Mouse (Mus musculus): ENCODE results near the gene Adamtsl4. TPM values are rescaled to one million over a fixed set of nuclear protein-coding genes. Genes with fewer than 3 reads are reported as not detected.

Gene Adamtsl4
- polyA plus RNA-seq, 1 experiment from 2014 or later: 1.0 TPM

- no peak overlapping the region for H3K4me2 ChIP-seq (ENCODE audit: low read length)
- no peak overlapping the region for H3K9ac ChIP-seq (ENCODE audit: low read depth, low read length)
- H3K4me3 ChIP-seq (ENCODE audit: low read depth, low read length): no peak overlapping the region
- ATAC-seq: no peak
- no peaks in the 10 kb centered on the region for H3K9me3 ChIP-seq (replicated peaks; ENCODE audit: control insufficient read depth, low read length, poor library complexity, severe bottlenecking)
- H3K36me3 ChIP-seq (ENCODE audit: control insufficient read depth, insufficient read depth, low read length): peaks cover 7% of the 10 kb centered on the region
- WGBS: 87% methylated on average over 7 of the region's 7 CpGs
- H3K4me1 ChIP-seq (ENCODE audit: control insufficient read depth, insufficient read depth, low read length): peaks cover 46% of the 10 kb centered on the region
- no peaks in the 10 kb centered on the region for H3K27me3 ChIP-seq (ENCODE audit: control insufficient read depth, insufficient read depth, low read depth, low read length)
- no peak overlapping the region for H3K27ac ChIP-seq (ENCODE audit: low read length)
Observed at GRCm38 (mm10) chr3:95662724-95663449, 24.8 kb downstream of the Adamtsl4 start.

GRCm38 (mm10) chr3:95661945-95662715, 25.6 kb downstream of the Adamtsl4 start:
- Histone ChIP-seq H3K4me3 (ENCODE audit: low read depth, low read length) (no peak overlapping the region), H3K36me3 (ENCODE audit: control insufficient read depth, insufficient read depth, low read length) (peaks cover 7% of the 10 kb centered on the region), H3K27ac (ENCODE audit: low read length) (no peak overlapping the region), H3K4me1 (ENCODE audit: control insufficient read depth, insufficient read depth, low read length) (peaks cover 42% of the 10 kb centered on the region), H3K9ac (ENCODE audit: low read depth, low read length) (0 out of 2 replicates have a peak overlapping the region, but pooled peaks have one; percentile 4), H3K27me3 (ENCODE audit: control insufficient read depth, insufficient read depth, low read depth, low read length) (no peaks in the 10 kb centered on the region), H3K9me3 (replicated peaks; ENCODE audit: control insufficient read depth, low read length, poor library complexity, severe bottlenecking) (no peaks in the 10 kb centered on the region), H3K4me2 (ENCODE audit: low read length) (peak overlapping the region; percentile 33)
- 65% methylated on average over 7 of the region's 7 CpGs for WGBS
- ATAC-seq: no peak

- peaks cover 40% of the 10 kb centered on the region for H3K4me1 ChIP-seq (ENCODE audit: control insufficient read depth, insufficient read depth, low read length)
- H3K27me3 ChIP-seq (ENCODE audit: control insufficient read depth, insufficient read depth, low read depth, low read length): no peaks in the 10 kb centered on the region
- no peak overlapping the region for H3K27ac ChIP-seq (ENCODE audit: low read length)
- H3K9ac ChIP-seq (ENCODE audit: low read depth, low read length): peak overlapping the region; percentile 99
- peaks cover 7% of the 10 kb centered on the region for H3K36me3 ChIP-seq (ENCODE audit: control insufficient read depth, insufficient read depth, low read length)
- peak overlapping the region; percentile 97 for H3K4me3 ChIP-seq (ENCODE audit: low read depth, low read length)
- no peak for ATAC-seq
- 70% methylated on average over 2 of the region's 2 CpGs for WGBS
- H3K9me3 ChIP-seq (replicated peaks; ENCODE audit: control insufficient read depth, low read length, poor library complexity, severe bottlenecking): no peaks in the 10 kb centered on the region
- peak overlapping the region; percentile 98 for H3K4me2 ChIP-seq (ENCODE audit: low read length)
Observed at GRCm38 (mm10) chr3:95660788-95661478, 26.8 kb downstream of the Adamtsl4 start.

GRCm38 (mm10) chr3:95659948-95660347, 27.8 kb downstream of the Adamtsl4 start:
- ATAC-seq: no peak

GRCm38 (mm10) chr3:95658868-95659712, 28.6 kb downstream of the Adamtsl4 start:
- H3K9ac ChIP-seq (ENCODE audit: low read depth, low read length): peak overlapping the region; percentile 99
- ATAC-seq: peak; percentile 81
- no peaks in the 10 kb centered on the region for H3K9me3 ChIP-seq (replicated peaks; ENCODE audit: control insufficient read depth, low read length, poor library complexity, severe bottlenecking)
- H3K4me3 ChIP-seq (ENCODE audit: low read depth, low read length): peak overlapping the region; percentile 97
- peak overlapping the region; percentile 99 for H3K27ac ChIP-seq (ENCODE audit: low read length)
- peak overlapping the region; percentile 98 for H3K4me2 ChIP-seq (ENCODE audit: low read length)
- under 1% methylated on average over 91 of the region's 113 CpGs for WGBS
- H3K36me3 ChIP-seq (ENCODE audit: control insufficient read depth, insufficient read depth, low read length): no peaks in the 10 kb centered on the region; the same call in 1 of the 2 replicates
- no peaks in the 10 kb centered on the region for H3K27me3 ChIP-seq (ENCODE audit: control insufficient read depth, insufficient read depth, low read depth, low read length)
- peaks cover 40% of the 10 kb centered on the region for H3K4me1 ChIP-seq (ENCODE audit: control insufficient read depth, insufficient read depth, low read length)

More at GRCm38 (mm10) chr3:95659948-95660347, 27.8 kb downstream of the Adamtsl4 start:
- no peaks in the 10 kb centered on the region for H3K27me3 ChIP-seq (ENCODE audit: control insufficient read depth, insufficient read depth, low read depth, low read length)
- peak overlapping the region; percentile 99 for H3K27ac ChIP-seq (ENCODE audit: low read length)
- H3K4me3 ChIP-seq (ENCODE audit: low read depth, low read length): peak overlapping the region; percentile 97
- peak overlapping the region; percentile 98 for H3K4me2 ChIP-seq (ENCODE audit: low read length)
- peaks cover 40% of the 10 kb centered on the region for H3K4me1 ChIP-seq (ENCODE audit: control insufficient read depth, insufficient read depth, low read length)
- no peaks in the 10 kb centered on the region for H3K9me3 ChIP-seq (replicated peaks; ENCODE audit: control insufficient read depth, low read length, poor library complexity, severe bottlenecking)
- peak overlapping the region; percentile 99 for H3K9ac ChIP-seq (ENCODE audit: low read depth, low read length)
- 2% methylated on average over 8 of the region's 8 CpGs for WGBS
- peaks cover 4% of the 10 kb centered on the region; the same call in 1 of the 2 replicates for H3K36me3 ChIP-seq (ENCODE audit: control insufficient read depth, insufficient read depth, low read length)

- peaks cover 35% of the 10 kb centered on the region for H3K4me1 ChIP-seq (ENCODE audit: control insufficient read depth, insufficient read depth, low read length)
- under 1% methylated on average over 43 of the region's 43 CpGs for WGBS
- H3K4me2 ChIP-seq (ENCODE audit: low read length): peak within 1 kb of the TSS; percentile 98
- peak within 1 kb of the TSS; percentile 99 for H3K27ac ChIP-seq (ENCODE audit: low read length)
- no peaks in the 10 kb centered on the region for H3K27me3 ChIP-seq (ENCODE audit: control insufficient read depth, insufficient read depth, low read depth, low read length)
- H3K4me3 ChIP-seq (ENCODE audit: low read depth, low read length): peak within 1 kb of the TSS; percentile 97
- no peaks in the 10 kb centered on the region for H3K9me3 ChIP-seq (replicated peaks; ENCODE audit: control insufficient read depth, low read length, poor library complexity, severe bottlenecking)
- peak within 1 kb of the TSS; percentile 99 for H3K9ac ChIP-seq (ENCODE audit: low read depth, low read length)
- peak; percentile 98 for ATAC-seq
- H3K36me3 ChIP-seq (ENCODE audit: control insufficient read depth, insufficient read depth, low read length): no peaks in the 10 kb centered on the region
Observed at GRCm38 (mm10) chr3:95658236-95658867, 29.4 kb downstream of the Adamtsl4 start, which contains the start of gene Mcl1. Gene Mcl1 (plus strand): TSS chr3:95658788.

- H3K9ac ChIP-seq (ENCODE audit: low read depth, low read length): no peak overlapping the region
- no peak overlapping the region for H3K27ac ChIP-seq (ENCODE audit: low read length)
- H3K9me3 ChIP-seq (replicated peaks; ENCODE audit: control insufficient read depth, low read length, poor library complexity, severe bottlenecking): no peaks in the 10 kb centered on the region
- H3K27me3 ChIP-seq (ENCODE audit: control insufficient read depth, insufficient read depth, low read depth, low read length): no peaks in the 10 kb centered on the region
- WGBS: 88% methylated on average over 3 of the region's 3 CpGs
- no peak for ATAC-seq
- H3K4me1 ChIP-seq (ENCODE audit: control insufficient read depth, insufficient read depth, low read length): peaks cover 30% of the 10 kb centered on the region
- peak overlapping the region; percentile 76 for H3K4me2 ChIP-seq (ENCODE audit: low read length)
- H3K36me3 ChIP-seq (ENCODE audit: control insufficient read depth, insufficient read depth, low read length): no peaks in the 10 kb centered on the region
- peak overlapping the region; percentile 97 for H3K4me3 ChIP-seq (ENCODE audit: low read depth, low read length)
Observed at GRCm38 (mm10) chr3:95657711-95658110, 30.0 kb downstream of the Adamtsl4 start.

- no peak overlapping the region for H3K27ac ChIP-seq (ENCODE audit: low read length)
- 90% methylated on average over 3 of the region's 3 CpGs for WGBS
- ATAC-seq: no peak
Observed at GRCm38 (mm10) chr3:95657108-95657507, 30.6 kb downstream of the Adamtsl4 start.

More at GRCm38 (mm10) chr3:95657108-95657507, 30.6 kb downstream of the Adamtsl4 start:
- no peak overlapping the region for H3K4me3 ChIP-seq (ENCODE audit: low read depth, low read length)
- no peak overlapping the region for H3K4me2 ChIP-seq (ENCODE audit: low read length)
- no peak overlapping the region for H3K9ac ChIP-seq (ENCODE audit: low read depth, low read length)
- no peaks in the 10 kb centered on the region for H3K27me3 ChIP-seq (ENCODE audit: control insufficient read depth, insufficient read depth, low read depth, low read length)
- peaks cover 24% of the 10 kb centered on the region for H3K4me1 ChIP-seq (ENCODE audit: control insufficient read depth, insufficient read depth, low read length)
- H3K9me3 ChIP-seq (replicated peaks; ENCODE audit: control insufficient read depth, low read length, poor library complexity, severe bottlenecking): no peaks in the 10 kb centered on the region
- no peaks in the 10 kb centered on the region for H3K36me3 ChIP-seq (ENCODE audit: control insufficient read depth, insufficient read depth, low read length)

All from midbrain, embryonic 16.5 days (tissue).